Mouse (Mus musculus): ENCODE measurements around the gene Btd. TPM values are rescaled to one million over a fixed set of nuclear protein-coding genes. Genes with fewer than 3 reads are reported as not detected.
"Not testable (repeated sequence)": the region's sequence is repeated elsewhere in the genome, so short reads cannot be mapped to it uniquely, and the experiment has no call there.

Btd gene
- 14.0 and 14.3 TPM in 2 replicates for polyA plus RNA-seq (2016; fragmentation: Nextera tagmentation; extraction: Ambion mirVana)

DNA sequence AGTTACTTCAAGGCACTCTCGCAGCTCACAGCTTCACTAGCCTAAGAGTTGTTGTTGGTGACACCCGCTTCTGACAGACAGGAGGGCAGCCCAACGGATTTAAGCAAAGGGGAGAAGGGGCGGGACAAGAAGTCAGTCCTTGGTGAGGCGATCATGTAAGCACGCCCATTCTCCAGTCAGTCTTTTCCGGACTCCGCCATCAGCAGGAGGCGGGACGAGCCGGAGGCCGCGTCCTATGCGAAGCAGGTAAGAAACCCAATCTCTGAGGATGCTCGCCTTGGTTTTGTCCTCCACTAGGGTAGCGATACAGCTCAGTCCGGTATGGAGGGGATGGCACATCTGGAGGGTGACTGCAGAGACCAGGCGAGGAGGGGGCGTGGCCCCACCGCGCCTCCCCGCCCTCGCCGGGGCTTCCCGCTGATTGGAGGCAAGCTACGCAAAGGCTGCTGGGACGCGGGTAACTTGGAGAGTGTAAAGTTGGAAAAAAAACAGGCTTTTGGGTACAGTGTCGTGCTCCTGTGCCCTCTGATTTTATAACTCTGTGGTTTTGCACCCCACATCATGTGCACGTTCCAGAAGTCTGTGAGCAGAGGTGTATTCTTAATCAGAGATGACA is at the start of gene Btd, which contains the start of gene Hacl1:
Gene Btd, plus strand, starts transcription at position 139 of the 616 bp plus-strand sequence.
Gene Hacl1, minus strand, starts transcription at position 397 of the 616 bp plus-strand sequence.
- no peaks in the 10 kb centered on the region for H3K9me3 ChIP-seq
- H3K4me1 ChIP-seq (replicated peaks): peaks cover 17% of the 10 kb centered on the region
- H3K36me3 ChIP-seq: no peaks in the 10 kb centered on the region
- no peaks in the 10 kb centered on the region for H3K27me3 ChIP-seq (ENCODE audit: insufficient read depth, poor library complexity, severe bottlenecking)
- peak within 1 kb of the TSS; percentile 77 for H3K4me3 ChIP-seq
- DNase-seq (ENCODE audit: low spot score): peak; percentile 89
- H3K27ac ChIP-seq: peak within 1 kb of the TSS; percentile 93
- under 1% methylated on average over 30 of the region's 30 CpGs for WGBS

DNA sequence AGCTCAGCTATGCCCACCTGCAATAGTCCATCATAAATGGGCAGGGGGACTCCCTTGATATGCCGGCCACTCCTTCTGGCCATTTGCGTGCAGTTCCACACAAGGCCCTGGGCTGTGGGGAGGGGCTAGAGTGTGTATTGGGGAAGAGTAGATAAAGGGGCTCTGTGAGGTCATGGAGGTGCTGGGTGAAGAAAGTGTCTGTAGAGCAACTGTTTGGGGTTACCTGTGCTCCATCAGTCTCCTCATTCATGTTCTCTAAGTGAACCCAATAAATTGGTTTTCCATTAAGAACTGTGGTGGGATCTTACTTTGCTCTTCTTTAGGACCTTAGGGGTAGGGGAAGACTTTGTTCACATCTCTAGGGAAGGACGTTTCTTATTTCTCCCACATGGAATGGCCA is 49.6 kb upstream of the Btd start, which contains the start of gene Colq:
Gene Colq, minus strand, starts transcription at position 101 of the 400 bp plus-strand sequence.
- Histone ChIP-seq H3K4me3 (no peak within 1 kb of the TSS), H3K27ac (no peak within 1 kb of the TSS), H3K9me3 (no peaks in the 10 kb centered on the region), H3K36me3 (no peaks in the 10 kb centered on the region), H3K4me1 (replicated peaks) (no peaks in the 10 kb centered on the region), H3K27me3 (ENCODE audit: insufficient read depth, poor library complexity, severe bottlenecking) (no peaks in the 10 kb centered on the region)
- no peak for DNase-seq (ENCODE audit: low spot score)
- 90% methylated on average over 3 of the region's 3 CpGs for WGBS

DNA sequence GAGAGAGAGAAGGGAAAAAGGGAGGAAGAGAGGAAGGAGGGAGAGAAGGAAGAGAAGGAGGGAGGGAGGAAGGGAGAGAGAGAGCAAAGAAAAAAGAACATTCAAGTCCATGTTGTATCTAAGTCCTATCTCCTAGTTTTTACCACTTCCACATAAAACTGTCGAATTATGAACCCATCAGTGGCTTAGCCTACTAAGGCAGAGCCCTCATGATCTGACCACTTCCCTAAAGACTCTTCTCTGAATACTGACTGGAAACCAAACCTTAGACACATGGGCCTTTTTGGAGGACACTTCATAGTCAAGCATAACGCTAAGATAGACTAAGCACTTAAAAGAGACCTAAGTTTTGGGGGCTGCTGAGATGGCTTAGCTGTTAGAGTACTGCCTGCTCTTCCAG is 47.8 kb upstream of the Btd start:
- Histone ChIP-seq H3K9me3 (no peaks in the 10 kb centered on the region), H3K4me3 (no peak overlapping the region), H3K27ac (no peak overlapping the region), H3K27me3 (ENCODE audit: insufficient read depth, poor library complexity, severe bottlenecking) (no peaks in the 10 kb centered on the region), H3K36me3 (no peaks in the 10 kb centered on the region), H3K4me1 (replicated peaks) (no peaks in the 10 kb centered on the region)
- WGBS: 86% methylated on average over 2 of the region's 2 CpGs
- DNase-seq (ENCODE audit: low spot score): no peak

DNA sequence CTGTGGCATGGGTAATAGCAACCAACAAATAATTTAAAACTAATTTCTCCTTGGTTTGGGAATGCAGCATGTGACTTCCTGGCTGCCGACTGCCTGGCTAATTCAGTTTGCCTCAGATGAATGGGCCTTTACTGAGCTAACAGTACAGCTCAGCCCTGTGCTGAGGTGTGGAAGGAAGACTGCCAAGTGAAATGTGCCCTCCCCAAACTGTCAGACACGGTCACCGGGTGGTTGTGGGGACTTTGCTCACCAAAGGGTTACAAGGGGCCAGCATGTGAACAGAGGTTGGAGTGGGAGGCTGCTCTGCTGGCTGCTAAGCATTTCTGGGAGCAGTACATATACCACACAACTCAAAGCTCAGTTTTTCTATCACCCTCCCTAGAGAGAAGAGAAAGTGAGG is 46.1 kb upstream of the Btd start:
- no peak for DNase-seq (ENCODE audit: low spot score)
- H3K27ac ChIP-seq: no peak overlapping the region
- H3K27me3 ChIP-seq (ENCODE audit: insufficient read depth, poor library complexity, severe bottlenecking): no peaks in the 10 kb centered on the region
- no peaks in the 10 kb centered on the region for H3K9me3 ChIP-seq
- no peaks in the 10 kb centered on the region for H3K36me3 ChIP-seq
- no peaks in the 10 kb centered on the region for H3K4me1 ChIP-seq (replicated peaks)
- 90% methylated on average over 3 of the region's 3 CpGs for WGBS
- no peak overlapping the region for H3K4me3 ChIP-seq

DNA sequence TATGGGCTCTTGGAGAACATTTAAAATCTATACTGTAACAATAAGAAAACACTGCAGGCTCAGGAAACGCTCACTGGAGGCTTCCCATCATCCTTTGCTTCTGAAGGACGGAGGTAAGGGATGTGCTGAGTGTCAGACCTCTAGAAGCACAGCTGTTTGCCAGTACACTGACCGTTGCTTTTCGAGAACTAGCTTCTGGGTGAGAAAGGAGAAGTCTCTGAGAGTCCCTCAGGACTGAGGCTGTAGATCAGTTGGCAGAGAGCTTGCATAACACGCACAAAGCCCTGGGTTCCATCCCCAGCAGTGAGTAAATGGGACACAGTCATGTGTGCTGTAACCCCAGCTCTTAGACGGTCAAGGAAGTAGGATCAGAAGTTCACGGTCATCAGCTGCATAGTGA is 44.4 kb upstream of the Btd start:
- H3K9me3 ChIP-seq: no peaks in the 10 kb centered on the region
- H3K36me3 ChIP-seq: no peaks in the 10 kb centered on the region
- H3K27ac ChIP-seq: no peak overlapping the region
- WGBS: 83% methylated on average over 7 of the region's 7 CpGs
- H3K4me3 ChIP-seq: no peak overlapping the region
- H3K4me1 ChIP-seq (replicated peaks): no peaks in the 10 kb centered on the region
- no peaks in the 10 kb centered on the region for H3K27me3 ChIP-seq (ENCODE audit: insufficient read depth, poor library complexity, severe bottlenecking)
- no peak for DNase-seq (ENCODE audit: low spot score)

DNA sequence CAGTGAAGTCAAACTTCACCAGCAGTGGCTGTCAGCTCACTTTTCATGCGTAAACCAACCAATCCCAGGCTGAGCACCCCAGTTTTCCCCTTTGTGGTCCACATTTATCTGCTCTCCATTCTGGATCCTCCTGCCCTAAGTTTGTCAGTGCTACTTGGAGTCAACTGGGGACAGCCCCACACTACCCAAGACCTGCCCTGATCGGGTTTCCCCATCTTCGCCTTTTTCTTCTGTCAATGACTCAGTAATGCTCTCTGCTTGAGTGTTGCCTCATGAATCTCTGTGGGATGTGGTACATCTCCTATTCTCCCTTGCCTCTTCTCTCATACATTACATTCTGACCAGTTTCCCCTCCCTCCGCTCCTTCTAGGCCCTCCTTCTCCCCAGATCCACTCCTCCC is 43.4 kb upstream of the Btd start:
- no peak overlapping the region for H3K27ac ChIP-seq
- 90% methylated on average over 4 of the region's 4 CpGs for WGBS
- no peak for DNase-seq (ENCODE audit: low spot score)
- H3K4me3 ChIP-seq: no peak overlapping the region
- H3K9me3 ChIP-seq: no peaks in the 10 kb centered on the region
- no peaks in the 10 kb centered on the region for H3K36me3 ChIP-seq
- H3K27me3 ChIP-seq (ENCODE audit: insufficient read depth, poor library complexity, severe bottlenecking): no peaks in the 10 kb centered on the region
- H3K4me1 ChIP-seq (replicated peaks): no peaks in the 10 kb centered on the region

DNA sequence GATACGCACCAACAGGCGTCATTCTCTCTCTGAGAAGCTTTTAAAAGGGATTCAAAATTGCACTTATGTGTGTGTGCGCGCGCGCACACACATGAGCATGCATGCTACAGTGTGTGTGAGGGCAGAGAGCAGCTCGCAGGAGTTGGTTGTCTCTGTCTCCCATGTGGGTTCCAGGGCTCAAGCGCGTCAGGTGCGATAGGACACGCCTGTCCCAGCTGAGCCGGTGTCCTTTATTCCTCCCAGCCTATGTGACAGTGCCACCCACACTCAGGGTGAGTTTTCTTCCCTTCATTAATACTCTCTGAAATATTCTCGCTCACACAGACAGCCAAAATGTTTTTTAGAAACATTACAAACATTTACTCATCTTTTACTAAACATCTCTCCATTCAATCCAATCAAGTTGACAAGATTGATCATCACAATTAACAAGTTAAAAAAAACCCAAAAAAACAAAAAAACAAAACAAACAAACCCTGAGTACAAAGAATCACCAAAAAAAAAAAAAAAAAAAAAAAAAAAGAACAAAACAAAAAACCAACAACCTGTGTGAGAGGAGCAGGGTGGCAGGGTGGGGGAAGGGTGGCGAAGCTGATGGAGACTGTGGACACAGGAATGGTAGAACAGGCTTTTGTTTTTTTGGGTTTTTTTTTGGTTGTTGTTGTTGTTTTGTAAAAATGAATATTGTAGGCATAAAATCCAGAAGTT is 38.8 kb upstream of the Btd start:
- Histone ChIP-seq H3K36me3 (no peaks in the 10 kb centered on the region), H3K9me3 (no peaks in the 10 kb centered on the region), H3K4me3 (no peak overlapping the region), H3K4me1 (replicated peaks) (no peaks in the 10 kb centered on the region), H3K27me3 (ENCODE audit: insufficient read depth, poor library complexity, severe bottlenecking) (no peaks in the 10 kb centered on the region), H3K27ac (no peak overlapping the region)
- DNase-seq (ENCODE audit: low spot score): no peak
- WGBS: 92% methylated on average over 14 of the region's 14 CpGs

DNA sequence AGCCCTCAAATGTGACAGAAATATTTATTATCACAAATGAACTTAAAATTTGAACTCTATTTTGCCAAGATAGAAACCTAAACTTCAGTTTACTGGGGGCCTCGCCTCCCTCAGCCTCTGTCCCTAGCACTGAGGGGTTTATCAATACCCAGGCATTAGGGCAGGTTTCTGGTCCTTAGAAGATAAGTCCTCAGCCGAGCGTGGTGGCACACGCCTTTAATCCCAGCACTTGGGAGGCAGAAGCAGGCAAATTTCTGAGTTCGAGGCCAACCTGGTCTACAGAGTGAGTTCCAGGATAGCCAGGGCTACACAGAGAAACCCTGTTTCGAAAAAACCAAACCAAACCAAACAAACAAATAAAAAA is 38.2 kb upstream of the Btd start:
- not testable (repeated sequence) for H3K4me1 ChIP-seq (replicated peaks); H3K9me3 ChIP-seq; H3K36me3 ChIP-seq; H3K4me3 ChIP-seq; H3K27ac ChIP-seq; DNase-seq (ENCODE audit: low spot score); H3K27me3 ChIP-seq (ENCODE audit: insufficient read depth, poor library complexity, severe bottlenecking)
- 85% methylated on average over 6 of the region's 6 CpGs for WGBS

DNA sequence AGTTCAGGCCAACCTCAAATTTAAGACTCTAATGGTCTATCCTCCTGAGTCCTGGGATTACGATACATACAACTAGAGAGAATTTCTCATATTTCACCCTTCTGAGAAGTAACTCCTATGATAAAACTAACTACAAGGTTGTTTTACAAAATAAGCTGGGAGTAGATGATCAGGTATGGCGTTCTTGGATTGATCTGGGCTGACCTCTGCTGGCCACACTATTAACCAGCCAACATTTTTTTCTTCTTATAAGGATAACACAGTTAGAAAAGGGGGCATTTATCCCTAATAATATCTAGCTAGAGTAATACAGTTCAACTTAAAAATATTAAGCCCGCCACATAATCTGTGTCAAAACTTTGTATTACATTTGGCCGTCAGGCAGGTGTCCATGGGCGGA is 35.9 kb upstream of the Btd start:
- no peak overlapping the region for H3K4me3 ChIP-seq
- no peak overlapping the region for H3K27ac ChIP-seq
- H3K4me1 ChIP-seq (replicated peaks): no peaks in the 10 kb centered on the region
- 80% methylated on average over 5 of the region's 5 CpGs for WGBS
- H3K9me3 ChIP-seq: no peaks in the 10 kb centered on the region
- no peaks in the 10 kb centered on the region for H3K27me3 ChIP-seq (ENCODE audit: insufficient read depth, poor library complexity, severe bottlenecking)
- DNase-seq (ENCODE audit: low spot score): no peak
- no peaks in the 10 kb centered on the region for H3K36me3 ChIP-seq

DNA sequence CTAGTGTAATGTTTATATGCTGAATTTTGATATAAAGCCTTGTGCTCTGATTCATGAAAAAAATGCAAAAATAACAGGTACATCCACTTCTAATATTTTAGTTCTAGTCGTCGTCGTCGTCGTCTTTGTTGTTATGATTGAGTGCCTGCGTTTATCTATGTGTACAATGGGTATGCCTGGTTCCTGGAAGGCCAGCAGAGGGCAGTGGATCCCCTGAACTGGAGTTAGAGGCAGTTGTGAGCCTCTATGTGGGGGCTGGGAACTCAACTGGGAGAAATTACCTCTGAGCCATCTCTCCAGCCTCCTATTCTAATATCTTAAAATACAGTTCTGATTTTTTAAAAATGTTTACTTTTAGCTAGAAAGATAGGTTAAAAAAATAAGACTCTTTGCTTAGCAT is 35.3 kb upstream of the Btd start:
- Histone ChIP-seq H3K4me3 (no peak overlapping the region), H3K27ac (no peak overlapping the region), H3K9me3 (no peaks in the 10 kb centered on the region), H3K36me3 (no peaks in the 10 kb centered on the region), H3K27me3 (ENCODE audit: insufficient read depth, poor library complexity, severe bottlenecking) (no peaks in the 10 kb centered on the region), H3K4me1 (replicated peaks) (no peaks in the 10 kb centered on the region)
- DNase-seq (ENCODE audit: low spot score): no peak
- 56% methylated on average over 6 of the region's 6 CpGs for WGBS

DNA sequence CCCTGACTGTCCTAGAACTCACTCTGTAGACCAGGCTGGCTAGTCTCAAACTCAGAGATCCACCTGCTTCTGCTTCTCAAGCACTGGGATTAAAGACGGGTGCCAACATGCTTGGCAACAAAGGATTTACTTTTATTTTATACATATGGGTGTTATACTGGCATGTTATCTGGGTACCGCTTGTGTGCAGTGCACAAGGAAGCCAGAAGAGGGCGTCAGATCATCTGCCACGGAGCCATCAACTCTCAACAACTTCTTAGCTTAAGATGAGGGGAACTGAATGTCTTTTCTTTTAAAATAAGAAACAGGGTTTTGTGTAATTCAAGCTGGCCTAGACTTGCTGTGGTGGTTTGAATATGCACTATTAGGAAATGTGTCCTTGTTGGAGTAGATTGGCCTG is 28.8 kb upstream of the Btd start:
- no peaks in the 10 kb centered on the region for H3K36me3 ChIP-seq
- H3K4me1 ChIP-seq (replicated peaks): 0 out of 2 replicates have a peak, but pooled peaks cover 5% of the 10 kb centered on the region
- no peak overlapping the region for H3K4me3 ChIP-seq
- H3K27ac ChIP-seq: no peak overlapping the region
- no peaks in the 10 kb centered on the region for H3K9me3 ChIP-seq
- no peak for DNase-seq (ENCODE audit: low spot score)
- H3K27me3 ChIP-seq (ENCODE audit: insufficient read depth, poor library complexity, severe bottlenecking): no peaks in the 10 kb centered on the region
- 67% methylated on average over 4 of the region's 4 CpGs for WGBS

DNA sequence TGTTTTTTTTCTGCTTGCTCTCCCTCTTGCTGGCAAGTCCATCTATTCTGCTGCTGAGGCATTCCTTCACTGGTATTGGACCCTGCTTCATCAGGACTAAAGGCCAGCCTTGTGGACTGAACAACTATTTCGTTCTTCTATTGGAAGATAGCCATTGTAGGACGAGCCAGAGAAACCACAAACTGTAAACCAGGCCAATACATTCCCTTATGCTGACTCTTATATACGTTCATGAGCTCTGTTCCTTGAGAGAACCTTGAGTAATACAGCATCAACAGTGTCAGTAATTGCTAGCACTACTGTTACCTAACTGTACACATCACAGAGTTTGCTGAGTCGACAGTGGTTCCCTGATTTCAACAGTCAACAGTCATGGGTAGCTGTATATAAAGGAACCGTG is 27.2 kb upstream of the Btd start:
- H3K9me3 ChIP-seq: no peaks in the 10 kb centered on the region
- no peak overlapping the region for H3K4me3 ChIP-seq
- H3K27ac ChIP-seq: no peak overlapping the region
- WGBS: 83% methylated on average over 5 of the region's 5 CpGs
- no peaks in the 10 kb centered on the region for H3K27me3 ChIP-seq (ENCODE audit: insufficient read depth, poor library complexity, severe bottlenecking)
- no peaks in the 10 kb centered on the region for H3K36me3 ChIP-seq
- DNase-seq (ENCODE audit: low spot score): no peak
- 0 out of 2 replicates have a peak, but pooled peaks cover 5% of the 10 kb centered on the region for H3K4me1 ChIP-seq (replicated peaks)

DNA sequence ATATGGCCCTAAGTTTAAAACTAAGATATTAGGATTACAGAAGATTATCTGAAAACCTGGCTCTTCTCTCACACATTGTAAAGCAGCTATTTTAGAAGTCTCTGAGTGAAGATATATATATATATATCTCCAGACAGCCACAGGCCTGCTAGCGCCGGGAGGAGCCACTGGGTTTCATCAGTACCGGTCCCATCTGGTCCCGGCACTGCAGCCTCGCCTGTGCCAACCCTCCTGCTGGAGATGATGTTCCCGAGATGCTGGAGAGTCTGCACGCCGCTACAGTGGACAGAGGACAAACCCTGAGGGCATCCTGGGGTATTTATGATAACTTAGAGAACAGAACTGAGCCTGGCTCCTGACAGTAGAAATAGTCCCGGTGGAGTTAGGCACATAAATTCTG is 23.6 kb upstream of the Btd start:
- Histone ChIP-seq H3K27me3 (ENCODE audit: insufficient read depth, poor library complexity, severe bottlenecking) (no peaks in the 10 kb centered on the region), H3K4me3 (no peak overlapping the region), H3K27ac (no peak overlapping the region), H3K9me3 (no peaks in the 10 kb centered on the region), H3K36me3 (no peaks in the 10 kb centered on the region), H3K4me1 (replicated peaks) (0 out of 2 replicates have a peak, but pooled peaks cover 5% of the 10 kb centered on the region)
- 89% methylated on average over 9 of the region's 9 CpGs for WGBS
- DNase-seq (ENCODE audit: low spot score): no peak

All from hindbrain, embryonic 10.5 days (tissue).